Mouse (Mus musculus): Measurements from ENCODE around the gene Hcar1.

GRCm38 (mm10) chr5:123904059-123904672 lies 24.3 kb upstream of the Hcar1 start:
- TF ChIP-seq HCFC1 (IDR thresholded peaks at IDR 0.05; ENCODE audit: borderline replicate concordance, insufficient read depth, low read length) (no peak), MAFK (IDR thresholded peaks at IDR 0.05; ENCODE audit: insufficient read depth, low read depth, low read length) (no peak), CHD2 (IDR thresholded peaks at IDR 0.05; ENCODE audit: low read depth, low read length) (no peak), ZC3H11A (IDR thresholded peaks at IDR 0.05; ENCODE audit: borderline replicate concordance, low read depth, low read length) (no peak), ZNF384 (IDR thresholded peaks at IDR 0.05; ENCODE audit: low read depth, low read length) (no peak)
